Mouse (Mus musculus) neutrophil, adult 5-6 weeks (primary cell): ENCODE measurements at regions not wholly inside any gene's neighbourhood (a gene's known extent, or its start where the extent isn't known, plus 50 kb on each side); places are given as distances from the start of the nearest gene placed in this dataset.
A peak's percentile ranks its signal among the peaks of the same experiment; 100 is the strongest.

Source experiments
- ATAC-seq: fragments of 151-379, 151-347 bp; 2 replicates; pipeline ENCODE4 v1.8.0; 2017; ENCODE audit warnings: mild to moderate bottlenecking, moderate TSS enrichment; ENCODE audit not compliant: insufficient number of reproducible peaks, poor library complexity, low FRiP score, severe bottlenecking; ENCODE audit errors: extremely low read depth

DNA sequence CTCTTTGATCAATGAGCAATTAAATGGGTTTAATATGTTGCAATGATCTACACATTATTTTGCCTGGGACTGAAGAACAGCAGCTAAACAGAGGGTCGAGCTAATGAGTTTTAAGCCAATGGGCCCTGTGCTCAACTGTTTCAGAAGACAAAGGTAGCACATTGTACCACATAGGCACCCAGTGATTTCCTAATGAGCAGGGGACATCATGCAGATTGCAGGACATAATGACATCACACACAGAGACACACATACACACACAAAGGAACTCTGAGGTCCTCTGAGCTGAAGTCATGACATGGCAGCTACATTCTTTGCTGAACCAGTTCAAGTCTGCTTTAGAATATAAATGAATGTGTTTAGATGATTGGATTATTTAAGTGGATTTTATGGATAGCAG, 71.9 kb downstream of the Zfp330 start:
- ATAC-seq = no peak

DNA sequence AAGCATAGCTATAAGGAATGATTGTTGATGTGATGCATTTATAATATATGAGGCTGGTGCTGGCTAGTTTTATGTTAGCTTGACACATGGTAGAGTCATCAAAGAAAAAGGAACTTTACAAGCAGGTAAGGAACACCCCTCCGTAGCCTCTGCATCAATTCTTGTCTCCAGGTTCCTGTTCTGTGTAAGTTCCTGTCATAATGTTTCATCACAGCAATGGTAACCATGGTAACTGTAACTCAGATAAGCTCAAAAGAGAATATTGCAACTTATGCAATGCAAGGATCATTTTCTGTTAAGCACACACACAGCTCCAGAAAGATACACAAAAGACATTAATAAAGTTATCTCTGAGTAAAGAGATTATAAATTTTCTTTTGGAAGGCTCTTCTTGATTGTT, 73.5 kb downstream of the Zfp330 start:
- peak; percentile 58; the same call in 1 of the 2 replicates for ATAC-seq

DNA sequence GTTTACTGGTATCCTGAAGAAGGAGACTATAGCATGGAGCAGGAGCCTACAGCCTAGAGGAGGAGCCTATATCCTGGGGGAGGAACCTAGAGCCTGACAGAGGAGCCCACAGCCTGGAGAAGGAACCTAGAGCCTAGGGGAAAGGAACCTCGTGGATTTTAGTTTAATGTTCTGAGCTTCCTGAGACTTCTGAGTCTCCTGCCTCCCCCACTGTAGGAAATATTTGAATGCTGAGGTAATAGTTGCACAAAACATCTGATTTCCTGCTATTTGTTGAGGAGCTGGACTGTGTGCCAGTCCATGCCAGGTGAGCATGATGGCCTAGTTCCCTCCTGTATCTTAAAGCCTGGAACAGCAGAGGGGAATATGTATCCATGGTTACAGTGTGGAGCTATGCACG, 74.7 kb downstream of the Zfp330 start:
- ATAC-seq = no peak

DNA sequence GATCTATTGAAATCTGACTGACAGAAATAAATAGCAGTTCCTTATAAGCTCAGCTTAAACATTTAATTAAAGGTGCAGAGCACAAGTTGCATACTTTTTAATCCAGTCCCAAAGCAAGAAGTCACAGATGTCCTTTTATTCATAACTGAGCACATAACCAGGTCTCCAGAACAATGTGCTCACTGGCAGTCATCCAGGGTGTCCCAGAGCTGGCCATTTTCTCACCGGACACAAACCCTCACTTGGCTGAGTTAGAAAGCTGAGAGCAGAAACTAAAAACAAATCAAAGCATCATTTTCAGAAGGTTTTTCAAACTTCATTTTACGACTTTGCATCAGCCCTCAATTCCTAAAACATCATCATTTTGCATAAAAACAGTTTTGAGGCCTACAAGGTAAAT, 75.9 kb downstream of the Zfp330 start:
- no peak for ATAC-seq

DNA sequence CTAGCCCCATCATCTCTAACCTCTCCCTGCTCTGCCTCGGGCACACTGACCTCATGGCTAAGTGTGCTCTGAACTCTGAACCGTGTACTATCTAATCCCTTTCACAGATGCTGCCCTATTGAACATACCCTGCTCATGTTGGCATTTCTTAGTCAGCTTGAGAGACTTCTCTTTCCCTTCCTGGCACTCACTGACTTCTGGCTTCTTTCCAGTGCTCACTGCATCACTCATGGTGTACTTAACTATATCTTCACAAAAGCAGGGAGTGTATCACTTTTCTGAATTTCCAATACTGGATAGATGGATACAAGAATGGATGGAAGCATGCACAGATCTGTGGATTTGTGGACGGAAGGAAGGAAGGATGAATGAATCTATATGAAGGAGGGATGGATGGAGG, 80.9 kb downstream of the Zfp330 start:
- no peak for ATAC-seq

DNA sequence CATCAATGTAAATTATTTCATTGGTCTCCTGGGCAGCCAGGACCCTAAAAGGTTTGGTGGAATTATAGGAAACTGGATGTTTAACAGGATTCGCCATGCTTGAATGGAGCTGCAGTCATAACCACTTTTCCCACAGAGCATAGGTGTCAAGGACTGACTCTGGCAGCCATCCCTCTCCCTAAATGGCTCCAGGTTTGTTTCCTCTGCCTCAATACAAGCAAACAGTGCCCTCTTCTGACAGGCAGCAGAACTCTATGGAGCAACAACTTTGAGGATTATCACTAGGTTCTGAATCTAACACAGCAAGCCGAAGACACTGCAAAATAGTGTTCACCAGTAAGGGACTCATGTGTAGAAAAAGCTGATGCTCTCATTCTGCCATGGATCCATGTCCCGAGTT, 84.6 kb downstream of the Zfp330 start:
- ATAC-seq = no peak

DNA sequence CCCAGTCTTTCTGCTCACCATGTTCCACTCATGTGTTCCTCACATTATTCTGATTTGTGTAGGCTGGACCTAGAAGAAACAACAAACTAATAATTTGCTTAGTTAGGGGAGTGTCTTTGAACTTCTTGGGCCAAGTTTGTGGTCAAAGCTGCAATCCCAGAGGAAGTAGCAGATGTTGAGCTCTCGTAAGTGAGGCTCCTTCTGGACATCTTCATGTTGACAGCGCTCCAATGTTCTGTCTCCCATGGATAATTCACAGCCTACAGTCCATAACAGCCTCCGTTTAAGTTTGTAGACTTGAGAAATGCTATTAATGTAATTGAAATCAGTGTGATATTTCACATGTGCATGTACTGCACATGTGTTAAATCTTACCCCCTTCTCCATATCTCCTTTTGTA, 88.0 kb downstream of the Zfp330 start:
- ATAC-seq = no peak

DNA sequence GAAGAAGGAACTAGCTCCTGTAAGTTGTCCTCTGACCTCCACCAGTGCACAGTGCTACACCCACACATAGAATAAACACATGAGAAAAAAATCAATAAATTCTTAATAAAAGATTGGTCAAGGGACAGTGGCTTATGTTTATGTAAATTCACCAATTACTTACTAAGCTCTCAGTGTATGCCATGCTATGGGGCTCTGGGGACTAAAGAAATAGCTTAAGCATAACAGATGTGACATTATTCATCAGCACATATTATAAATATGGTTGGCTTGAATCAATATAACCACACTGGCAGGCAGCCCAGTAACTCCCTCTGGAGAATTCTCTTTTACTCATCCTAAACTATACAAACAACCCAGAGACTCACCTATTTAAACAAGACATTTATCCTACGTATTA, 95.2 kb downstream of the Zfp330 start:
- no peak for ATAC-seq

DNA sequence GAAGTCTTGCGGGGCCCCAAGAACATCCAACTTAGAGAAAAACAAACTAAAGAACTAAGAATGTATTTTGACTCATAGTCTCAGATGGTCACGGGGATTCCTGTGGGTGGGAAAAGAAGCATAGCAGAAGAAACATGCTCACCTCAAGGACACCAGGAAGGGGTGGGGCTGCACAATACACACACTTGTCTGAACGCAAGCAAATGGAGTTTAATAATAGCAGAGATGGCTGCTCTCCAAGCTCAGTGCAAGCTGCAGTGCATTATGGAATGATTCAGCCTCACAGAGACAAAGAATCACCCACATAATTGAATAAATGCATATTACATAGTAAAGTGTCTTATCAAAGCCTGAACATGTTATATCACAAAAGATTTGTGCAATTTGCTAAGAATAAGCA, 96.2 kb downstream of the Zfp330 start:
- no peak for ATAC-seq

DNA sequence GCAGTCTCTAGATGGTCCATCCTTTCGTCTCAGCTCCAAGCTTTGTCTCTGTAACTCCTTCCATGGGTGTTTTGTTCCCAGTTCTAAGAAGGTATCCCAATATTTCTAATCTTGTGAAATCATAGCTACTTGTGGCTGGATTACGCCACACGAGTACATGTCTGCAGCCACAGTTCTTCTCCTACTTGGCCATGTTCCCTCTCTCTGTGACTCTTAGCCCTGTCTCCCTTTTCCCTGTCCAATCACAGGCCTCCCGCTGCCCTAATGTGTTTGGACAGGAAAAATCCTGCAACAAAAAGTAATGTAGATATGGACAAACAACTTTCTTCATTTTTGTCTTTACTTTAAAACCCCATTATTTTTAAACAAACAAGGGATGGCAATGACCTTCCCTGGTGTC, 104.7 kb downstream of the Zfp330 start:
- ATAC-seq = no peak

DNA sequence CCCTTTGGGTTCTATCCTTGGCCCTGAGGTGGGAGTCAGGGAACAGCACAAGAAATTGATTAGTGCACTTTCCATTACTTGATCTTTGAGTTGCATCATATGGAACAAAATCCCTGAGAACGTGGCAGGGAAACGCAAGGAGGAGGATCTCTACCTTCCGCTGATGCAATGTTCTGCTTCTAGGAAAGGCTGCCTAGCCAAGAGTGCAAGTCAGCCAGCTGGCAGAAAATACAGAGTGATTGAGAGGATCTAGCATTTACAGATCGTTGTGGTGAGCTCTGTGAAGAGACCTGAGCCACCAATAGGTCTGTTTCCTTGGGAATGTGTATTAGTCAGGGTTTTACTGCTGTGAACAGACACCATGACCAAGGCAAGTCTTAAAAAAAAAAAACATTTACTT, 108.8 kb downstream of the Zfp330 start:
- no peak for ATAC-seq

DNA sequence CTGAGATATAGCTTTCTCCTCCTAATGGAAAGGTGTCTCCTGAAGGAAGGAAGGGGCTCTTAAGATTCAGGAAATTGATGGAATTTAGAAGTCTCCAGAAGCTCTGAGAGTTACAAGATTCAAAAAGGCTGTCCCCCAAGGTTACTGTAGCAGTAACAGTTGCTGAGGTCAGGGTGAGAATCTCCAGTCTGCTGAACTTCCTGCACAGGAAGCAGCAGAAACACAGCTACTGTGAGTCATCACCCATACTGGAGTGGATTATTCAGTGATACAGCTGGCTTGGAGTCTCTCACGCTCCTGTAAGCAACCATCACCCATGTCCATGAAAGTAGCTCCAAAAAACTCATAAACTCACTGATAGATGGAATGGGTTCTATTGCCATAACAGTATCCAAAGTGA, 133.5 kb downstream of the Zfp330 start:
- ATAC-seq = no peak

DNA sequence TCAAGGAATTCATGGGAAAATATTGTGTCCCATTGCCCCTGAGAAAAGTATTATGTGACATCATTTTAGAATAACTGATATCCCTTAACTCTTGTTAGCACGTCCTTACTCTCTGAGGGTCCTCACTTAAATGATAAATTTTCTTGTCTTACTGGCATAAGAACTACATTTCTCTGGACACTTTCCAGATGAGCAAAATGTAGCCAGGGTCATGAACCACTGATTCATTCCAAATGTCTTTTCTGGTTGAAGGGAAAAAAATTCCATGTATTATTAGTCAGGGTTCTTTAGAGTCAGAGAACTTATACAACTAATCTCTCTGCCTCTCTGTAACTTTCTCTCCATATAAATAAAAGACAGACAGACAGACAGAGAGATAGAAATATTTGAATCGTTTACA, 143.5 kb downstream of the Zfp330 start:
- no peak for ATAC-seq

DNA sequence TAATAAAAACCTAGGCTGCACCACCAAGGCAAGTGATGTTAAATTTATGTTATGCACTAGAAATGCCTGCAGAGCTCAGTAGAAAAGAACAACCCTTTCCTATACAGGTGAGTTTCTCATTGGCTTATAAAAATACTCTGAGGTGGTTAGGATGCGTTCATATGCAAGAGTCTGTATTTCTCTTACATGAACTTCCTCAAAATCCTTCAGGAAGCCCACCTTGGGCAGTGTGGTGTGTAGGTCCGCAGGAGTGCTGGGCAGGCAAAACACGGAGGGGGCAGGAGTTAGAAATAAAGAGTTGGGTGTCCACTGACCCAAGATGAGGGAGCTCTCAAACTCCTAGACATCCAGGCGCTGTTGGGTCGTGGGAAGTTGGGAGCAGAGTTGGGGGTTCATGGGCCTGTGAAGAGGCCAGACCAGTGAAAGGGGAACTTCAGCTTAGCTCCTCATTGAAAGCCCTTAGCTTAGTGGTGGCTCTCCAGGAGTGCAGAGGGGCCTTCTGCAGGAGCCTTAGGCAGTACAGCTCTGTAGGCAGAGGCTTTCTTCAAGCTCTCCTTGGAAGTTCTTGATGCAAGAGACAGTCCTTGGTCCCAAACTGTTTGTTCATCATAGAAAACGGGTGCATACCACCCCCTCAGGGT, 150.0 kb downstream of the Zfp330 start:
- no peak for ATAC-seq

DNA sequence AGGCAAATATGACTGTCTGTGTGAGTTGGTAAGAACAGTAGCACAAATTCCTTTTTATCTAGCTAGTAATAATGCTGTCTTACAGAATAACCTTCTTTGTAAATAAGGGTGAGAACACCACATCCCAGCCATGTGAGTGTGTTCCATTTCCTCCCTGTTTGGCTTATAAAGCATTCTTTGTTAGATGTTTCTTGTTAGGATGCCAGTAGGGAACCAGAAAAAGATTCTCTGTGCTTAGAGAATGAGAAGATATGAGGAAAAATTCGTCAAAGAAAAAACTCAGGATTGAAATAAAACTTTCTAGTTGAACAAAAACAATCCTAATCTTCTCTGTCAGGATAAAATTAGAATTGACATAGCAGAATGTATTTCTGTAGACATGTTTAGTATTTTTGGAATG, 155.3 kb downstream of the Zfp330 start:
- ATAC-seq = no peak

DNA sequence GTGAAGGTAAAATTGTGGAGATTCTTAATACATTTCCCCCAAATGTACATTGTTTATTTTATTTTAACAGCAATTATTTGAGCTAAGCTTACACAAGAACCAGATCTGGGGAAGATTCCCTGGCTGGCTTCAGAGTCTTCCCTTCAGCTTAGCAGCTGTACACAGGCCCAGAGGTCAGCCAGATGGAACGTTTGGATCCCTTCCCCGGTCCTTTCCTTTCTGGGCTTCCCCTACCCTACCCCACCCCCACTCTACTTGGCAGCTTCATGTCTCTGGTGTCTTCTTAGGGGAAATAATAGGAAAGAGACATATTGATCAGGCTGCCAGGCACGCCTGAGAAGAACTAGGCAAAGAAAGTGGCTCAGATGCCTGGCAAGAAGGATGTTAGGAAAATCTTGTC, 172.4 kb downstream of the Zfp330 start:
- ATAC-seq = no peak

DNA sequence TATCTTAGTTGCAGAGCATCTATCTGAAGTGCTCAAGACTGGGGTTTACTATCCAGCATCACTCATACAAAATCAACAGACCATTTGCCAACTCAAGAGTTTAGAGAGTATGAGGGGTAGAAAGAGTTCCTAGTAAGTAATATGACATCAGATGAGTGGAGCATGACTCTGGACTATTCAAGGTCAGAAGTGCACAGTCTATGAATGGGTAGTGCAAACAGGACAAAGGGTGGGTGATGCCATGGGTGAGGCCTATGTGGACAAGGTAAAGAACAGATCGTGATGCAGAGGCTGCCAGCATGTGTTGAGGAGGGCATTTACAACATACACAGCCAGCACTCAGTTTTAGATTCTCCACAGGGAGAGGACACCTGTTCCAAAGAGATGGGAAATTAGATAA, 170.4 kb upstream of the Il15 start:
- no peak for ATAC-seq

DNA sequence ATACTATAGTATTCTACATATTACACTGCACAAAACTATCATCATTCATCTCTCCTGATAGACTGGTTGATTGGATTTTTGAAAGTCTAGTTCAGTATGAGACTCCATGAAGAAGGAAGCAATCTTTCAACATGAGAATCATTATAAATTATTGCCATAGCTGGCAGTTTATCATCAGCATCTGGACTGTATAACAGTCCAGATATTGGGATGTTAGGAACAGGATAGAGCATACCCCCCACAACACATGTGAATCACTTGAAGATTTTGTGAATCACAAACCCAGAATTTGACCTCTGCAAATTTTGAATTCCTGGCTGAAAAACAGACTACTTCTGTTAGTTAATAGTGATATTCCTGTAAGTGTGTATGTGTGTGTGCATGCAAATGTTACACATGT, 135.1 kb upstream of the Il15 start:
- no peak for ATAC-seq

DNA sequence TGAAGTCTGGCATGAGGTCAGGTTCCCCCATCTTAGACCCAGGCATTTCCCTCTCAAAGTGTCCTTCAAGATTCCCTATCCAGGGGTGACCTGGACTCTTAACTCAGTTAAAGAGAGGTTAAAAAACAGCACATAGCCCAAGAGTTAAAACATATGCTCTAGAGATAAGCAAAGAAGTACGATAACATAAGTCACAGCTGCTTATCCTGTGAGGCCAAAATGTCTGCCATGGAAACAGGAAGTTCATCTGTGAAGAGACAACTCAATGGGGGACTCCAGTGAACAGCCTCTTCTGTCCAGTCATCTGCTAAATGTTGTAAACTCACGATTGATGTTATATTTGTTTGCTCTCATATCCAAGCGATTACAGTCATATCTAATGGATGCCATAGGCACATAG, 126.1 kb upstream of the Il15 start:
- no peak for ATAC-seq

DNA sequence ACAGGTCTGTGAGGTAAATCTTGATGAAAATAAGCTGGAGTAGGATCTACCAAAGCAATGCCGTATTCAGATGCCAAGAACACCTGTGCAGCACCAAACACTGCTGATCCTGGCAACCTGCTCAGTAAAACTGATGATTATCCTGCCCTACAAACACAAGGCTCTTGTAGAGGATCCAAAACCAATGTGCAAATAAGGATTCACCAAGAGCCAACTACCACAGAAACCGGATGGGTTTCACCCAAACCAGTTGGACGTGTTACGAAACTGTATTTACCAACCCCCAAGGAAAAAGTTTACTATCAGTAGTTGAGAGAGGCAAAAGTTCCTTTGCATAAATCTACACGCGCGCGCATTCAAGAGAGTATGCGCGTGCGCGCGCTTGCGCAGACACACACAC, 120.8 kb upstream of the Il15 start:
- no peak for ATAC-seq

DNA sequence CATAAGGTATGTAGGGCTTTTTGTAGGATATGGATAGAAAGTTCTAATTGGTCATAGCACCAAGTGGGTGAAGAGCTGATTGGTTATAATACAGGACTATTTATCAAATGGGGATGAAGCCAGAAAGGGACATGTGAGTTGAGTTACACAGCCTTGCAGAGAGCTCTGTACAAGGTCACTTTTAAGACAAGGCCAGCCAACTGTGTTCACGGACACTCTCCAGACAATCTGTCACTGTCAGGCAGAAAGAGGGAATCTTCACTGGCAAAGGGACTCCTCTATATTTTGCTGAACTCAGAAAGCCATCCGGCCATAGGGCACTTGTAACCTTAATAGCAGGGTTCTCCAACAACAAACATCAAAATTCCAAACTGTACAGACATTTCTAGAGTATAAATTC, 95.5 kb upstream of the Il15 start:
- ATAC-seq = no peak

DNA sequence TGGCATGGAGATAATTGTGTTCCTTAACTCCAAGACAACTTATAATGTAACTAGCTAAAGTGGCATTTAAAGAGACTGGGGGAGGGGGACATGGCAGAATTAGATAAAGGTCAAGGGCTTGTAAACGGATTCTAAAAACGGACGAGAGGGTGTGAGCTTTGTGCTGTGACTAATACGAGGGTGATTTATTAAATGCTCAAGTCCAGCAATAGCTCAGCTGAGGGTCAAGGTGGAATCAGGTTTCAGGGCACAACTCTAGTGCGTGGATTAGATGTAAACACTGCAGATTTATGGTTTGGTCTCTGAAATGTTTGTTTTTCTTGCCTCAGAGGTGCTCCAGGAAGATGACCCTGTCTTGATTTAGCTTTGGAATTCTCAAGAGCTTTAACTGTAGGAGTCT, 74.8 kb upstream of the Il15 start:
- no peak for ATAC-seq
